Mouse (Mus musculus): ENCODE data around the gene Nr5a2. TPM values are rescaled to one million over a fixed set of nuclear protein-coding genes. Genes with fewer than 3 reads are reported as not detected.
A peak's percentile ranks its signal among the peaks of the same experiment; 100 is the strongest.
"Not testable (repeated sequence)": the region's sequence is repeated elsewhere in the genome, so short reads cannot be mapped to it uniquely, and the experiment has no call there.

Nr5a2 gene
- polyA plus RNA-seq, 1 experiment: 0.58 TPM

- Histone ChIP-seq H3K27ac (ENCODE audit: insufficient read depth, low read depth, low read length) (no peak overlapping the region), H3K4me3 (ENCODE audit: insufficient read depth, low read depth, low read length) (no peak overlapping the region), H3K27me3 (replicated peaks; ENCODE audit: control insufficient read depth, insufficient read depth, low read length) (no peaks in the 10 kb centered on the region), H3K4me1 (ENCODE audit: control insufficient read depth, insufficient read depth, low read length) (no peaks in the 10 kb centered on the region), H3K36me3 (ENCODE audit: control insufficient read depth, insufficient read depth, low read length) (no peaks in the 10 kb centered on the region)
- 91% methylated on average over 3 of the region's 3 CpGs for WGBS
- DNase-seq: no peak
- TF ChIP-seq POLR2A (IDR thresholded peaks at IDR 0.05; ENCODE audit: low read depth, low read length) (no peak), CTCF (conservative IDR thresholded peaks at IDR 0.05; ENCODE audit: insufficient read depth, insufficient read length, low read depth, low read length) (no peak)
Observed at GRCm38 (mm10) chr1:136829931-136830330, 130.3 kb downstream of the Nr5a2 start.

- 66% methylated on average over 4 of the region's 4 CpGs for WGBS
- peak; percentile 15 for DNase-seq
- Histone ChIP-seq H3K27me3 (replicated peaks; ENCODE audit: control insufficient read depth, insufficient read depth, low read length) (no peaks in the 10 kb centered on the region), H3K4me3 (ENCODE audit: insufficient read depth, low read depth, low read length) (no peak overlapping the region), H3K4me1 (ENCODE audit: control insufficient read depth, insufficient read depth, low read length) (no peaks in the 10 kb centered on the region), H3K36me3 (ENCODE audit: control insufficient read depth, insufficient read depth, low read length) (no peaks in the 10 kb centered on the region), H3K27ac (ENCODE audit: insufficient read depth, low read depth, low read length) (no peak overlapping the region)
- no peak for TF ChIP-seq CTCF (conservative IDR thresholded peaks at IDR 0.05; ENCODE audit: insufficient read depth, insufficient read length, low read depth, low read length)
- TF ChIP-seq POLR2A (IDR thresholded peaks at IDR 0.05; ENCODE audit: low read depth, low read length): no peak
Observed at GRCm38 (mm10) chr1:136823897-136824296, 136.4 kb downstream of the Nr5a2 start.

- no peaks in the 10 kb centered on the region for H3K4me1 ChIP-seq (ENCODE audit: control insufficient read depth, insufficient read depth, low read length)
- no peak for DNase-seq
- 68% methylated on average over 6 of the region's 6 CpGs for WGBS
Observed at GRCm38 (mm10) chr1:136800625-136801024, 159.6 kb downstream of the Nr5a2 start.

GRCm38 (mm10) chr1:136796361-136797090, 163.7 kb downstream of the Nr5a2 start:
- DNase-seq: peak; percentile 50
- H3K27me3 ChIP-seq (replicated peaks; ENCODE audit: control insufficient read depth, insufficient read depth, low read length): no peaks in the 10 kb centered on the region
- H3K4me1 ChIP-seq (ENCODE audit: control insufficient read depth, insufficient read depth, low read length): no peaks in the 10 kb centered on the region
- H3K36me3 ChIP-seq (ENCODE audit: control insufficient read depth, insufficient read depth, low read length): no peaks in the 10 kb centered on the region
- TF ChIP-seq CTCF (conservative IDR thresholded peaks at IDR 0.05; ENCODE audit: insufficient read depth, insufficient read length, low read depth, low read length): no peak
- no peak for TF ChIP-seq POLR2A (IDR thresholded peaks at IDR 0.05; ENCODE audit: low read depth, low read length)
- WGBS: 27% methylated on average over 17 of the region's 17 CpGs
- H3K4me3 ChIP-seq (ENCODE audit: insufficient read depth, low read depth, low read length): no peak overlapping the region
- H3K27ac ChIP-seq (ENCODE audit: insufficient read depth, low read depth, low read length): no peak overlapping the region

More at GRCm38 (mm10) chr1:136800625-136801024, 159.6 kb downstream of the Nr5a2 start:
- Histone ChIP-seq H3K27me3 (replicated peaks; ENCODE audit: control insufficient read depth, insufficient read depth, low read length) (no peaks in the 10 kb centered on the region), H3K4me3 (ENCODE audit: insufficient read depth, low read depth, low read length) (no peak overlapping the region), H3K36me3 (ENCODE audit: control insufficient read depth, insufficient read depth, low read length) (no peaks in the 10 kb centered on the region), H3K27ac (ENCODE audit: insufficient read depth, low read depth, low read length) (no peak overlapping the region)
- TF ChIP-seq CTCF (conservative IDR thresholded peaks at IDR 0.05; ENCODE audit: insufficient read depth, insufficient read length, low read depth, low read length) (no peak), POLR2A (IDR thresholded peaks at IDR 0.05; ENCODE audit: low read depth, low read length) (no peak)

- DNase-seq; H3K27me3 ChIP-seq (replicated peaks; ENCODE audit: control insufficient read depth, insufficient read depth, low read length); H3K36me3 ChIP-seq (ENCODE audit: control insufficient read depth, insufficient read depth, low read length); H3K4me1 ChIP-seq (ENCODE audit: control insufficient read depth, insufficient read depth, low read length); H3K27ac ChIP-seq (ENCODE audit: insufficient read depth, low read depth, low read length); H3K4me3 ChIP-seq (ENCODE audit: insufficient read depth, low read depth, low read length): not testable (repeated sequence)
- 94% methylated on average over 12 of the region's 12 CpGs for WGBS
Observed at GRCm38 (mm10) chr1:136792957-136793883, 167.0 kb downstream of the Nr5a2 start.
